Mouse (Mus musculus) liver, adult 2 months (tissue): ENCODE measurements around the gene Syngr3. TPM values are rescaled to one million over a fixed set of nuclear protein-coding genes. Genes with fewer than 3 reads are reported as not detected.

Experiments used
- DNase-seq: peaks from one replicate; pipeline ENCODE4 v3.0.0-alpha.2; 2011; ENCODE audit warnings: low read depth, low spot score; ENCODE audit errors: extremely low read depth
- H3K27ac ChIP-seq: fragments of 200-500 bp; replicated peaks from 2 replicates; pipeline ENCODE4 v1.5.1; 2012; ENCODE audit warnings: low read depth, mild to moderate bottlenecking, control low read depth, inconsistent platforms, low read length; ENCODE audit not compliant: insufficient read depth
- H3K27me3 ChIP-seq: fragments of 200-500 bp; 2 replicates; pipeline ENCODE4 v1.6.1; 2012; ENCODE audit warnings: mild to moderate bottlenecking, moderate library complexity, low read length, inconsistent platforms; ENCODE audit not compliant: control insufficient read depth, insufficient read depth
- H3K36me3 ChIP-seq: fragments of 200-500 bp; 2 replicates; pipeline ENCODE4 v1.6.1; 2012; ENCODE audit warnings: low read length, inconsistent platforms; ENCODE audit not compliant: control insufficient read depth, insufficient read depth
- H3K4me1 ChIP-seq: fragments of 200-500 bp; 2 replicates; pipeline ENCODE4 v1.6.1; 2011; ENCODE audit warnings: low read length; ENCODE audit not compliant: control insufficient read depth, insufficient read depth
- H3K4me3 ChIP-seq: fragments of 200-500 bp; 2 replicates; pipeline ENCODE4 v1.5.1; 2011; ENCODE audit warnings: low read depth, mild to moderate bottlenecking, control low read depth, low read length, moderate library complexity; ENCODE audit not compliant: insufficient read depth
- H3K79me2 ChIP-seq: fragments of 200-500 bp; 2 replicates; pipeline ENCODE4 v1.6.1; 2012; ENCODE audit warnings: inconsistent platforms, mild to moderate bottlenecking, low read length, moderate library complexity; ENCODE audit not compliant: control insufficient read depth, insufficient read depth
- H3K9ac ChIP-seq: fragments of 200-500 bp; 2 replicates; pipeline ENCODE4 v1.6.1; 2012; ENCODE audit warnings: low read depth, mild to moderate bottlenecking, control low read depth, inconsistent platforms, low read length
- CTCF ChIP-seq: fragments of 200-500 bp; IDR thresholded peaks from 2 replicates; pipeline ENCODE4 v1.5.1; 2011; ENCODE audit warnings: low read depth, low read length, control low read depth
- POLR2A ChIP-seq: fragments of 200-500 bp; IDR thresholded peaks from 2 replicates; pipeline ENCODE4 v1.6.1; 2011; ENCODE audit warnings: low read length, control low read depth; ENCODE audit not compliant: insufficient read depth; ENCODE audit errors: extremely low read depth
- WGBS: fragments of 180-500 bp; shearing (Covaris S2); methylation state at CpG from one replicate; pipeline ENCODE4 v1.1.7; 2018; 5-methylcytosine and 5-hydroxymethylcytosine counted together
- polyA plus RNA-seq: library from polyadenylated mRNA; depleted of rRNA; stranded (reverse); fragments of >200 nt; gene quantifications from 2 replicates; pipeline ENCODE4 v1.2.3, GENCODE M21; 2012
- total RNA-seq: library from RNA; depleted of rRNA; stranded (reverse); fragments of >200 nt; gene quantifications from 2 replicates; pipeline ENCODE4 v1.2.3, GENCODE M21; 2014

Gene Syngr3
- total and polyA plus RNA-seq, 2 experiments, result 0.09 to 0.10 TPM

GRCm38 (mm10) chr17:24676877-24677276, 12.9 kb downstream of the Syngr3 start:
- 95% methylated on average over 5 of the region's 5 CpGs for WGBS
- no peaks in the 10 kb centered on the region for H3K27me3 ChIP-seq
- peaks cover 3% of the 10 kb centered on the region for H3K4me1 ChIP-seq
- no peak overlapping the region for H3K4me3 ChIP-seq
- no peak overlapping the region for H3K9ac ChIP-seq
- TF ChIP-seq CTCF (no peak), POLR2A (no peak)
- H3K27ac ChIP-seq, result no peak overlapping the region
- no peak for DNase-seq
- H3K36me3 ChIP-seq, result peaks cover 27% of the 10 kb centered on the region; the same call in 1 of the 2 replicates
- peaks cover 24% of the 10 kb centered on the region; the same call in 1 of the 2 replicates for H3K79me2 ChIP-seq

- Histone ChIP-seq H3K4me1 (peaks cover 9% of the 10 kb centered on the region), H3K36me3 (peaks cover 23% of the 10 kb centered on the region; the same call in 1 of the 2 replicates), H3K79me2 (peaks cover 29% of the 10 kb centered on the region; the same call in 1 of the 2 replicates), H3K27me3 (no peaks in the 10 kb centered on the region), H3K9ac (no peak overlapping the region), H3K4me3 (no peak overlapping the region), H3K27ac (no peak overlapping the region)
- 69% methylated on average over 2 of the region's 2 CpGs for WGBS
- peak; percentile 26 for DNase-seq
- no peak for TF ChIP-seq POLR2A
- peak; percentile 63 for TF ChIP-seq CTCF
These were observed 13.6 kb downstream of the Syngr3 start for GRCm38 (mm10) chr17:24676187-24676586.

- WGBS, result 59% methylated on average over 7 of the region's 7 CpGs
- no peak for DNase-seq
- TF ChIP-seq POLR2A (no peak), CTCF (no peak)
- H3K27ac ChIP-seq, result no peak overlapping the region
- peaks cover 21% of the 10 kb centered on the region; the same call in 1 of the 2 replicates for H3K36me3 ChIP-seq
- H3K4me1 ChIP-seq, result peaks cover 14% of the 10 kb centered on the region
- H3K4me3 ChIP-seq, result no peak overlapping the region
- H3K27me3 ChIP-seq, result no peaks in the 10 kb centered on the region
- H3K79me2 ChIP-seq, result peaks cover 40% of the 10 kb centered on the region; the same call in 1 of the 2 replicates
- peak overlapping the region; percentile 10; the same call in 1 of the 2 replicates for H3K9ac ChIP-seq
These were observed 15.5 kb downstream of the Syngr3 start for GRCm38 (mm10) chr17:24674277-24674676.

- TF ChIP-seq CTCF, result no peak
- 0% methylated on average over 5 of the region's 5 CpGs for WGBS
- peaks cover 40% of the 10 kb centered on the region; the same call in 1 of the 2 replicates for H3K79me2 ChIP-seq
- DNase-seq, result peak; percentile 96
- peaks cover 6% of the 10 kb centered on the region; the same call in 1 of the 2 replicates for H3K36me3 ChIP-seq
- no peak overlapping the region for H3K4me3 ChIP-seq
- peak overlapping the region; percentile 15; the same call in 1 of the 2 replicates for H3K9ac ChIP-seq
- peak overlapping the region; percentile 27; the same call in 1 of the 2 replicates for H3K27ac ChIP-seq
- no peaks in the 10 kb centered on the region for H3K27me3 ChIP-seq
- H3K4me1 ChIP-seq, result peaks cover 17% of the 10 kb centered on the region
These were observed 17.6 kb downstream of the Syngr3 start for GRCm38 (mm10) chr17:24672141-24672540.

- 0 out of 2 replicates have a peak overlapping the region, but pooled peaks have one; percentile 8 for H3K9ac ChIP-seq
- H3K79me2 ChIP-seq, result peaks cover 40% of the 10 kb centered on the region; the same call in 1 of the 2 replicates
- no peak for TF ChIP-seq CTCF
- no peak for TF ChIP-seq POLR2A
- H3K4me3 ChIP-seq, result no peak overlapping the region
- H3K27me3 ChIP-seq, result no peaks in the 10 kb centered on the region
- peak overlapping the region; percentile 55; the same call in 1 of the 2 replicates for H3K27ac ChIP-seq
- 51% methylated on average over 5 of the region's 5 CpGs for WGBS
- DNase-seq, result no peak
- peaks cover 17% of the 10 kb centered on the region for H3K4me1 ChIP-seq
- peaks cover under 1% of the 10 kb centered on the region; the same call in 1 of the 2 replicates for H3K36me3 ChIP-seq
These were observed 18.4 kb downstream of the Syngr3 start for GRCm38 (mm10) chr17:24671346-24671745.

GRCm38 (mm10) chr17:24670246-24670844, 19.4 kb downstream of the Syngr3 start:
- Histone ChIP-seq H3K9ac (peak overlapping the region; percentile 98), H3K4me1 (peaks cover 17% of the 10 kb centered on the region)
- WGBS, result under 1% methylated on average over 8 of the region's 8 CpGs

More at GRCm38 (mm10) chr17:24670246-24670844, 19.4 kb downstream of the Syngr3 start:
- peaks cover 32% of the 10 kb centered on the region; the same call in 1 of the 2 replicates for H3K79me2 ChIP-seq
- TF ChIP-seq POLR2A, result no peak
- no peaks in the 10 kb centered on the region for H3K27me3 ChIP-seq
- peak; percentile 88 for DNase-seq
- H3K27ac ChIP-seq, result peak overlapping the region; percentile 94
- no peaks in the 10 kb centered on the region for H3K36me3 ChIP-seq
- peak overlapping the region; percentile 94 for H3K4me3 ChIP-seq
